Mouse (Mus musculus): ENCODE measurements at regions not wholly inside any gene's neighbourhood (a gene's known extent, or its start where the extent isn't known, plus 50 kb on each side); places are given as distances from the start of the nearest gene placed in this dataset.
A peak's percentile ranks its signal among the peaks of the same experiment; 100 is the strongest.

GRCm38 (mm10) chr12:106864076-106864475 is 624.4 kb upstream of the 3110018I06Rik start:
- no peak overlapping the region for H3K9ac ChIP-seq (ENCODE audit: low read length)
- H3K4me2 ChIP-seq (ENCODE audit: low read length) = no peak overlapping the region
- no peaks in the 10 kb centered on the region for H3K9me3 ChIP-seq (ENCODE audit: control insufficient read depth, low read length)
- no peak overlapping the region for H3K27ac ChIP-seq (replicated peaks in 1 of 2; ENCODE audit: control insufficient read depth in 1 of 2, insufficient read depth in 1 of 2, low read depth in 2 of 2, low read length in 2 of 2)
- 90% methylated on average over 8 of the region's 8 CpGs for WGBS
- H3K27me3 ChIP-seq (ENCODE audit: control insufficient read depth, insufficient read depth, low read length) = no peaks in the 10 kb centered on the region
- H3K36me3 ChIP-seq (ENCODE audit: control insufficient read depth, insufficient read depth, low read length) = no peaks in the 10 kb centered on the region
- H3K4me3 ChIP-seq (ENCODE audit: control insufficient read depth in 1 of 2, insufficient read depth in 1 of 2, low read depth in 1 of 2, low read length in 2 of 2) = no peak overlapping the region
- no peaks in the 10 kb centered on the region for H3K4me1 ChIP-seq (ENCODE audit: control insufficient read depth in 2 of 2, insufficient read depth in 2 of 2, low read length in 2 of 2)
- ATAC-seq (ENCODE audit: insufficient number of reproducible peaks, insufficient read depth, low FRiP score, low read depth) = no peak

- H3K27ac ChIP-seq (replicated peaks in 1 of 2; ENCODE audit: control insufficient read depth in 1 of 2, insufficient read depth in 1 of 2, low read depth in 2 of 2, low read length in 2 of 2) = no peak overlapping the region
- WGBS = 67% methylated on average over 6 of the region's 6 CpGs
- H3K27me3 ChIP-seq (ENCODE audit: control insufficient read depth, insufficient read depth, low read length) = no peaks in the 10 kb centered on the region
- no peaks in the 10 kb centered on the region for H3K36me3 ChIP-seq (ENCODE audit: control insufficient read depth, insufficient read depth, low read length)
- no peak for ATAC-seq (ENCODE audit: insufficient number of reproducible peaks, insufficient read depth, low FRiP score, low read depth)
- no peak overlapping the region for H3K9ac ChIP-seq (ENCODE audit: low read length)
- no peak overlapping the region for H3K4me2 ChIP-seq (ENCODE audit: low read length)
- no peaks in the 10 kb centered on the region for H3K9me3 ChIP-seq (ENCODE audit: control insufficient read depth, low read length)
- H3K4me3 ChIP-seq (ENCODE audit: control insufficient read depth in 1 of 2, insufficient read depth in 1 of 2, low read depth in 1 of 2, low read length in 2 of 2) = no peak overlapping the region
- peaks cover 7 to 8% of the 10 kb centered on the region in 2 experiments for H3K4me1 ChIP-seq (ENCODE audit: control insufficient read depth in 2 of 2, insufficient read depth in 2 of 2, low read length in 2 of 2)
These were observed 620.4 kb upstream of the 3110018I06Rik start for GRCm38 (mm10) chr12:106868036-106868435.

DNA sequence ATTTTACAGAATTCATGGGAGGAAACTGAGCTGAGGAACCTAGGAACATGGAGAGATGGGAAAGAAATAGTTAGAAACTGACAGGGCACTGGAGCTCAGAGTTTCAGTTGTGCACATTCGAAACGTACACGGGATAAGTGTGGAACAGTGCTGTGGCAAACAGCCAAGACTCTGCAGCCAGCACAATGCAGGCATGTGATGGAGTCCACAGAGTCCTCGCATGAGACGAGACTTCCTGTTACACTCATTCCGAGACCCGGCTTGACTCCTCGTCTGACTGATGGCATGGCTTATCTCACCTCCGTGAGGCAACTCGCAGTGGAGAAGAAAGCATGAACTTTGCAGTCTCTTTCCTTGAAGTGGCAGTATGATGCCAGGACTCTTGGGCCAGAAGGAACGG is 617.0 kb upstream of the 3110018I06Rik start:
- H3K9ac ChIP-seq (ENCODE audit: low read length) = no peak overlapping the region
- no peaks in the 10 kb centered on the region for H3K9me3 ChIP-seq (ENCODE audit: control insufficient read depth, low read length)
- H3K4me2 ChIP-seq (ENCODE audit: low read length) = peak overlapping the region; percentile 39
- WGBS = 14% methylated on average over 11 of the region's 11 CpGs
- H3K27me3 ChIP-seq (ENCODE audit: control insufficient read depth, insufficient read depth, low read length) = no peaks in the 10 kb centered on the region
- no peak overlapping the region for H3K4me3 ChIP-seq (ENCODE audit: control insufficient read depth in 1 of 2, insufficient read depth in 1 of 2, low read depth in 1 of 2, low read length in 2 of 2)
- no peak overlapping the region for H3K27ac ChIP-seq (replicated peaks in 1 of 2; ENCODE audit: control insufficient read depth in 1 of 2, insufficient read depth in 1 of 2, low read depth in 2 of 2, low read length in 2 of 2)
- peak; percentile 39; the same call in 1 of the 2 replicates for ATAC-seq (ENCODE audit: insufficient number of reproducible peaks, insufficient read depth, low FRiP score, low read depth)
- H3K4me1 ChIP-seq (ENCODE audit: control insufficient read depth in 2 of 2, insufficient read depth in 2 of 2, low read length in 2 of 2) = peaks cover 7 to 8% of the 10 kb centered on the region in 2 experiments
- H3K36me3 ChIP-seq (ENCODE audit: control insufficient read depth, insufficient read depth, low read length) = no peaks in the 10 kb centered on the region

DNA sequence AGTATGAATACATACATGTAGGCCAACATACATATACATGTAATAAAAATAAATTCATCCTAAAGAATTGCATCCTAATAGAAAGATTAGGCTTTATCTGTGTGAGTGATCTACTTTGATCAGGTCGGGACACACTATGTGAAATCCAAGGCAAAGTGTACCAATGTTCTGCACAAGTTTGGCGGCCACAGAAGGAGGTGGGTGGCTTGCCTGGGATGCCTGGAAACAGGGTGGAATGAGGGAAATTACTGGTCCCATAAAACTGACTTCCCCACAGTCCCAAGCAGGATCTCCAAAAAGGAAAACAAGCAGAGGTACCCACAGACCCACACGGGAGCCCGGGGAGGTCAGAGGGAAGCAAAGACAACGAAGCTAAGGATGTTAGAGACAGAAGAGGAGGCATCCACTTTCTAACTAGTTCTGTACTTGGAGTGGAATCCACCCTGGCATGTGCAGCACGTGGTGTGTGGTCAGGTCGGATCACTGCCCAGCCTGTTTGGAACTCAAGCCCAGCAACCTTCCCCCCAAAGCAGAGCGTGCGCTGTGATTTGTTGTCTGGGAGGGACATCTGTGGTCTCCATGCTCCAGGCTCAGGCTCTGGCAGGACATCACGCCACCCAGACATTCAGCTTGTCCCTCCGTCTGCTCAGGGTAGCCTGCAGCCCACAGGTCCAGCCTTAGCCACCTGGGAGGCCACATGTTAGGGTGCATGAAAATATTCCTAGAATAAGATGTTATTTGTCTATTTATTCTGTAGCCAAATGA is 615.3 kb upstream of the 3110018I06Rik start:
- Histone ChIP-seq H3K4me3 (ENCODE audit: control insufficient read depth in 1 of 2, insufficient read depth in 1 of 2, low read depth in 1 of 2, low read length in 2 of 2) (no peak overlapping the region), H3K4me1 (ENCODE audit: control insufficient read depth in 2 of 2, insufficient read depth in 2 of 2, low read length in 2 of 2) (peaks cover 7 to 8% of the 10 kb centered on the region in 2 experiments), H3K27me3 (ENCODE audit: control insufficient read depth, insufficient read depth, low read length) (no peaks in the 10 kb centered on the region), H3K9me3 (ENCODE audit: control insufficient read depth, low read length) (no peaks in the 10 kb centered on the region), H3K9ac (ENCODE audit: low read length) (no peak overlapping the region), H3K27ac (replicated peaks in 1 of 2; ENCODE audit: control insufficient read depth in 1 of 2, insufficient read depth in 1 of 2, low read depth in 2 of 2, low read length in 2 of 2) (no peak overlapping the region), H3K36me3 (ENCODE audit: control insufficient read depth, insufficient read depth, low read length) (no peaks in the 10 kb centered on the region), H3K4me2 (ENCODE audit: low read length) (no peak overlapping the region)
- whole genome bisulfite sequencing = 84% methylated on average over 11 of the region's 11 CpGs
- no peak for ATAC-seq (ENCODE audit: insufficient number of reproducible peaks, insufficient read depth, low FRiP score, low read depth)

GRCm38 (mm10) chr12:106890319-106890718 is 598.1 kb upstream of the 3110018I06Rik start:
- 75% methylated on average over 6 of the region's 6 CpGs for WGBS
- ATAC-seq (ENCODE audit: insufficient number of reproducible peaks, insufficient read depth, low FRiP score, low read depth) = no peak
- H3K9ac ChIP-seq (ENCODE audit: low read length) = no peak overlapping the region
- H3K36me3 ChIP-seq (ENCODE audit: control insufficient read depth, insufficient read depth, low read length) = no peaks in the 10 kb centered on the region
- H3K4me1 ChIP-seq (ENCODE audit: control insufficient read depth in 2 of 2, insufficient read depth in 2 of 2, low read length in 2 of 2) = no peaks in the 10 kb centered on the region
- H3K27me3 ChIP-seq (ENCODE audit: control insufficient read depth, insufficient read depth, low read length) = no peaks in the 10 kb centered on the region
- H3K4me3 ChIP-seq (ENCODE audit: control insufficient read depth in 1 of 2, insufficient read depth in 1 of 2, low read depth in 1 of 2, low read length in 2 of 2) = no peak overlapping the region
- no peak overlapping the region for H3K4me2 ChIP-seq (ENCODE audit: low read length)
- H3K27ac ChIP-seq (replicated peaks in 1 of 2; ENCODE audit: control insufficient read depth in 1 of 2, insufficient read depth in 1 of 2, low read depth in 2 of 2, low read length in 2 of 2) = no peak overlapping the region
- no peaks in the 10 kb centered on the region for H3K9me3 ChIP-seq (ENCODE audit: control insufficient read depth, low read length)

DNA sequence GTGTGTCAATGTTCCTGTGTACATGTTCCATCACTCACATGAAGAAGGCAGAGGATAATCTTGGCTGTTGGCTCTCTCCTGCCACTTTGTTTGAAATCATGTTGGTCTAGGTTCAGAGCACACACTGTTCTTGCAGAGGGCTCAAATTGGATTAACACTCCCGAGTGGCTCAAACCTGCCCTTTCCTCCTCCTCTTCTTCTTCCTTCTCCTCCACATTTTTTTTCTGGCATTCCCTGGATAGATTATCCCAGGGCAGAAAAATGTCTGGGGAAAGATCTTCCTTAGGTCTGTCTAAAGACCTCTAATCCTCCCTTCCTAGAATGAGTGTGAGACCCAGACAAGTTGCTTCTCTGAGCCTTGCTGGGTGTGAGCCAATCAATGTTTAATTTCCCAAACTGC is 594.4 kb upstream of the 3110018I06Rik start:
- no peak for ATAC-seq (ENCODE audit: insufficient number of reproducible peaks, insufficient read depth, low FRiP score, low read depth)

GRCm38 (mm10) chr12:106904202-106904601 is 584.2 kb upstream of the 3110018I06Rik start:
- peak; percentile 42; the same call in 1 of the 2 replicates for ATAC-seq (ENCODE audit: insufficient number of reproducible peaks, insufficient read depth, low FRiP score, low read depth)
- no peaks in the 10 kb centered on the region for H3K36me3 ChIP-seq (ENCODE audit: control insufficient read depth, insufficient read depth, low read length)
- H3K27me3 ChIP-seq (ENCODE audit: control insufficient read depth, insufficient read depth, low read length) = no peaks in the 10 kb centered on the region
- H3K9me3 ChIP-seq (ENCODE audit: control insufficient read depth, low read length) = no peaks in the 10 kb centered on the region
- no peak overlapping the region for H3K4me2 ChIP-seq (ENCODE audit: low read length)
- no peak overlapping the region for H3K4me3 ChIP-seq (ENCODE audit: control insufficient read depth in 1 of 2, insufficient read depth in 1 of 2, low read depth in 1 of 2, low read length in 2 of 2)
- 28% methylated on average over 5 of the region's 5 CpGs for WGBS
- H3K9ac ChIP-seq (ENCODE audit: low read length) = no peak overlapping the region
- 0 out of 4 replicates have a peak overlapping the region, but pooled peaks of 1 of the 2 experiments have one; percentile 19 for H3K27ac ChIP-seq (replicated peaks in 1 of 2; ENCODE audit: control insufficient read depth in 1 of 2, insufficient read depth in 1 of 2, low read depth in 2 of 2, low read length in 2 of 2)
- H3K4me1 ChIP-seq (ENCODE audit: control insufficient read depth in 2 of 2, insufficient read depth in 2 of 2, low read length in 2 of 2) = peaks cover 15% of the 10 kb centered on the region in 2 experiments

More for the DNA sequence above, 594.4 kb upstream of the 3110018I06Rik start:
- Histone ChIP-seq H3K9me3 (ENCODE audit: control insufficient read depth, low read length) (no peaks in the 10 kb centered on the region), H3K4me2 (ENCODE audit: low read length) (no peak overlapping the region), H3K27ac (replicated peaks in 1 of 2; ENCODE audit: control insufficient read depth in 1 of 2, insufficient read depth in 1 of 2, low read depth in 2 of 2, low read length in 2 of 2) (no peak overlapping the region), H3K4me1 (ENCODE audit: control insufficient read depth in 2 of 2, insufficient read depth in 2 of 2, low read length in 2 of 2) (no peaks in the 10 kb centered on the region), H3K9ac (ENCODE audit: low read length) (no peak overlapping the region), H3K27me3 (ENCODE audit: control insufficient read depth, insufficient read depth, low read length) (no peaks in the 10 kb centered on the region), H3K4me3 (ENCODE audit: control insufficient read depth in 1 of 2, insufficient read depth in 1 of 2, low read depth in 1 of 2, low read length in 2 of 2) (no peak overlapping the region), H3K36me3 (ENCODE audit: control insufficient read depth, insufficient read depth, low read length) (no peaks in the 10 kb centered on the region)
- WGBS = 42% methylated on average over 1 of the region's 1 CpGs

- no peak overlapping the region for H3K9ac ChIP-seq (ENCODE audit: low read length)
- H3K9me3 ChIP-seq (ENCODE audit: control insufficient read depth, low read length) = no peaks in the 10 kb centered on the region
- ATAC-seq (ENCODE audit: insufficient number of reproducible peaks, insufficient read depth, low FRiP score, low read depth) = no peak
- H3K4me3 ChIP-seq (ENCODE audit: control insufficient read depth in 1 of 2, insufficient read depth in 1 of 2, low read depth in 1 of 2, low read length in 2 of 2) = no peak overlapping the region
- H3K27ac ChIP-seq (replicated peaks in 1 of 2; ENCODE audit: control insufficient read depth in 1 of 2, insufficient read depth in 1 of 2, low read depth in 2 of 2, low read length in 2 of 2) = no peak overlapping the region
- no peaks in the 10 kb centered on the region; the same call in 1 of the 2 replicates for H3K27me3 ChIP-seq (ENCODE audit: control insufficient read depth, insufficient read depth, low read length)
- no peaks in the 10 kb centered on the region for H3K36me3 ChIP-seq (ENCODE audit: control insufficient read depth, insufficient read depth, low read length)
- WGBS = 46% methylated on average over 3 of the region's 3 CpGs
- H3K4me2 ChIP-seq (ENCODE audit: low read length) = no peak overlapping the region
- H3K4me1 ChIP-seq (ENCODE audit: control insufficient read depth in 2 of 2, insufficient read depth in 2 of 2, low read length in 2 of 2) = peaks cover 15 to 18% of the 10 kb centered on the region in 2 experiments
These were observed 575.6 kb upstream of the 3110018I06Rik start for GRCm38 (mm10) chr12:106912782-106913181.
